ENCODE assay signal across 36 mouse cellular contexts in genomic region chr17:31209376-31209930, GRCm38 (mm10). TPM values are rescaled to one million over a fixed set of nuclear protein-coding genes. Genes with fewer than 3 reads are reported as not detected.
DNase-seq lines count a peak whose midpoint lies in the region; ATAC-seq and TF ChIP-seq lines count a peak whose summit lies in the region.
"Had no signal": no experiment of that assay in that cellular context is flagged by ENCODE, and none has a peak within 500 bp of the region (broad histone marks: within the 10 kb centered on the region; RNA-seq: fewer than 3 reads in every experiment).

No protein-coding gene starts in this region.

- WGBS in liver, embryonic 12.5 days (ENCODE audit: insufficient replicate concordance) = 80% methylated on average over 11 of the region's 11 CpGs
- WGBS in liver, postnatal 0 days (ENCODE audit: insufficient replicate concordance) = 85% methylated on average over 11 of the region's 11 CpGs
- WGBS in hindbrain, embryonic 11.5 days = 96% methylated on average over 11 of the region's 11 CpGs

- H3K27me3 ChIP-seq in megakaryocyte, embryonic 14.5 days (replicated peaks) = no peaks in the 10 kb centered on the region
- H3K27me3 ChIP-seq in MEL (ENCODE audit: control insufficient read depth in 1 of 2, insufficient read depth in 2 of 2, low read length in 2 of 2) = no peaks in the 10 kb centered on the region
- no peaks in the 10 kb centered on the region for H3K27me3 ChIP-seq in liver, embryonic 12.5 days (replicated peaks)
- no peaks in the 10 kb centered on the region for H3K27me3 ChIP-seq in liver, postnatal 0 days (ENCODE audit: insufficient read depth, low read length)
- H3K27me3 ChIP-seq in hindbrain, embryonic 11.5 days (ENCODE audit: control insufficient read depth, insufficient read depth, low read length) = no peaks in the 10 kb centered on the region
- H3K27me3 ChIP-seq: heart, embryonic 13.5 days; hindbrain, embryonic 15.5 days; limb, embryonic 15.5 days; lung, embryonic 15.5 days; midbrain, embryonic 13.5 days; stomach, embryonic 15.5 days had no signal

- no peak for DNase-seq in MEL (ENCODE audit: low read depth, low spot score)
- no peak for DNase-seq in liver, postnatal 0 days
- no peak for DNase-seq in hindbrain, embryonic 11.5 days (ENCODE audit: low spot score)
- no peak for DNase-seq in kidney, adult 9 months
- DNase-seq: adrenal gland, postnatal 36 days; B cell, adult 2 months; cerebellum, adult 2 months; cerebellum, postnatal 14 days; gastrocnemius, postnatal 25 days; heart, adult 2 months; heart, postnatal 10 days; kidney, adult 18-20 months had no signal

- peaks cover 9% of the 10 kb centered on the region for H3K79me2 ChIP-seq in MEL (ENCODE audit: control insufficient read depth, insufficient read depth, low read length, poor library complexity)

- H3K27ac ChIP-seq in MEL (ENCODE audit: control insufficient read depth, low read depth, low read length) = peak overlapping the region; percentile 85; the same call in 1 of the 2 replicates
- H3K27ac ChIP-seq in liver, embryonic 12.5 days = peak overlapping the region; percentile 84
- no peak overlapping the region for H3K27ac ChIP-seq in liver, postnatal 0 days (ENCODE audit: low read depth)
- no peak overlapping the region for H3K27ac ChIP-seq in hindbrain, embryonic 11.5 days (ENCODE audit: low read depth, low read length)
- H3K27ac ChIP-seq: heart, adult 2 months; heart, embryonic 13.5 days; hindbrain, embryonic 15.5 days; limb, embryonic 10.5 days; limb, embryonic 15.5 days; lung, embryonic 15.5 days; midbrain, embryonic 13.5 days; stomach, embryonic 15.5 days had no signal

- H3K4me3 ChIP-seq in megakaryocyte, embryonic 14.5 days (replicated peaks) = peak overlapping the region; percentile 92
- H3K4me3 ChIP-seq in MEL (ENCODE audit: control insufficient read depth in 1 of 2, insufficient read depth in 1 of 2, low read depth in 2 of 2, low read length in 2 of 2) = no peak overlapping the region
- H3K4me3 ChIP-seq in liver, embryonic 12.5 days = peak overlapping the region; percentile 54
- no peak overlapping the region for H3K4me3 ChIP-seq in liver, postnatal 0 days (ENCODE audit: low read depth, low read length)
- H3K4me3 ChIP-seq in hindbrain, embryonic 11.5 days (ENCODE audit: low read depth, low read length) = no peak overlapping the region
- H3K4me3 ChIP-seq: heart, adult 2 months; heart, embryonic 13.5 days; hindbrain, embryonic 15.5 days; limb, embryonic 10.5 days; limb, embryonic 15.5 days; lung, embryonic 15.5 days; midbrain, embryonic 13.5 days; stomach, embryonic 15.5 days had no signal

- no peaks in the 10 kb centered on the region for H3K9me3 ChIP-seq in megakaryocyte, embryonic 14.5 days
- H3K9me3 ChIP-seq in MEL (replicated peaks; ENCODE audit: insufficient read depth, low read length) = no peaks in the 10 kb centered on the region
- no peaks in the 10 kb centered on the region for H3K9me3 ChIP-seq in liver, embryonic 12.5 days (replicated peaks)
- no peaks in the 10 kb centered on the region for H3K9me3 ChIP-seq in liver, postnatal 0 days (ENCODE audit: low read length)
- H3K9me3 ChIP-seq in hindbrain, embryonic 11.5 days (ENCODE audit: control insufficient read depth, low read length) = no peaks in the 10 kb centered on the region
- H3K9me3 ChIP-seq: heart, embryonic 13.5 days; hindbrain, embryonic 15.5 days; limb, embryonic 10.5 days; limb, embryonic 15.5 days; lung, embryonic 15.5 days; midbrain, embryonic 13.5 days; stomach, embryonic 15.5 days had no signal

- H3K36me3 ChIP-seq in megakaryocyte, embryonic 14.5 days (replicated peaks; ENCODE audit: low read length) = peaks cover 47% of the 10 kb centered on the region
- peaks cover 0 to 14% of the 10 kb centered on the region in 2 experiments; a peak in 3 of 4 replicates for H3K36me3 ChIP-seq in MEL (ENCODE audit: control insufficient read depth in 1 of 2, insufficient read depth in 2 of 2, low read length in 2 of 2)
- peaks cover 35% of the 10 kb centered on the region for H3K36me3 ChIP-seq in liver, embryonic 12.5 days
- no peaks in the 10 kb centered on the region for H3K36me3 ChIP-seq in liver, postnatal 0 days (replicated peaks; ENCODE audit: insufficient read depth, low read length)
- H3K36me3 ChIP-seq in hindbrain, embryonic 11.5 days (ENCODE audit: control insufficient read depth, insufficient read depth, low read length) = no peaks in the 10 kb centered on the region
- H3K36me3 ChIP-seq: heart, embryonic 13.5 days; hindbrain, embryonic 15.5 days; limb, embryonic 10.5 days; limb, embryonic 15.5 days; lung, embryonic 15.5 days; midbrain, embryonic 13.5 days; stomach, embryonic 15.5 days had no signal

- H3K4me2 ChIP-seq in liver, embryonic 12.5 days = peak overlapping the region; percentile 73
- H3K4me2 ChIP-seq in liver, postnatal 0 days (ENCODE audit: low read depth, low read length) = peak overlapping the region; percentile 67
- no peak overlapping the region for H3K4me2 ChIP-seq in hindbrain, embryonic 11.5 days (replicated peaks; ENCODE audit: low read depth, low read length)
- H3K4me2 ChIP-seq: heart, embryonic 13.5 days; hindbrain, embryonic 15.5 days; limb, embryonic 15.5 days; lung, embryonic 15.5 days; midbrain, embryonic 13.5 days; stomach, embryonic 15.5 days had no signal

- TF ChIP-seq EP300 in MEL (IDR thresholded peaks at IDR 0.05; ENCODE audit: low read depth in 1 of 2, low read length in 2 of 2) = no peak
- TF ChIP-seq EP300 in liver, postnatal 0 days (IDR thresholded peaks at IDR 0.05; ENCODE audit: low read depth) = no peak

- ATAC-seq in megakaryocyte, adult 5-6 weeks (ENCODE audit: poor library complexity, severe bottlenecking) = no peak
- no peak for ATAC-seq in liver, embryonic 12.5 days
- no peak for ATAC-seq in liver, postnatal 0 days
- ATAC-seq in hindbrain, embryonic 11.5 days (ENCODE audit: low FRiP score) = no peak
- no peak for ATAC-seq in cerebellum, adult (ENCODE audit: insufficient number of reproducible peaks, low FRiP score, low TSS enrichment)
- ATAC-seq: forebrain, embryonic 14.5 days; midbrain, embryonic 13.5 days had no signal

- H3K4me1 ChIP-seq in megakaryocyte, embryonic 14.5 days = peaks cover 84% of the 10 kb centered on the region
- H3K4me1 ChIP-seq in MEL (ENCODE audit: control insufficient read depth in 1 of 2, insufficient read depth in 2 of 2, low read length in 2 of 2) = peaks cover 10 to 32% of the 10 kb centered on the region in 2 experiments
- peaks cover 62% of the 10 kb centered on the region for H3K4me1 ChIP-seq in liver, embryonic 12.5 days
- peaks cover 15% of the 10 kb centered on the region for H3K4me1 ChIP-seq in liver, postnatal 0 days (ENCODE audit: insufficient read depth)
- no peaks in the 10 kb centered on the region for H3K4me1 ChIP-seq in hindbrain, embryonic 11.5 days (replicated peaks; ENCODE audit: control insufficient read depth, insufficient read depth, low read length)
- H3K4me1 ChIP-seq: hindbrain, embryonic 15.5 days; limb, embryonic 10.5 days; limb, embryonic 15.5 days; lung, embryonic 15.5 days; midbrain, embryonic 13.5 days; stomach, embryonic 15.5 days had no signal

- no peak overlapping the region for H3K9ac ChIP-seq in MEL (ENCODE audit: control insufficient read depth, low read depth, low read length, poor library complexity, severe bottlenecking)
- H3K9ac ChIP-seq in liver, embryonic 12.5 days = peak overlapping the region; percentile 74; the same call in 1 of the 2 replicates
- no peak overlapping the region for H3K9ac ChIP-seq in liver, postnatal 0 days (replicated peaks)
- no peak overlapping the region for H3K9ac ChIP-seq in hindbrain, embryonic 11.5 days (ENCODE audit: low read depth, low read length)
- H3K9ac ChIP-seq: heart, embryonic 13.5 days; hindbrain, embryonic 15.5 days; limb, embryonic 15.5 days; lung, embryonic 15.5 days; midbrain, embryonic 13.5 days; stomach, embryonic 15.5 days had no signal

- TF ChIP-seq CTCF in MEL (IDR thresholded peaks at IDR 0.05 in 2 of 3, conservative IDR thresholded peaks at IDR 0.05 in 1 of 3; ENCODE audit: control insufficient read depth in 1 of 3, insufficient read depth in 1 of 3, low read depth in 2 of 3, low read length in 3 of 3, poor library complexity in 1 of 3, severe bottlenecking in 1 of 3) = no peak
- TF ChIP-seq CTCF in liver, postnatal 0 days (IDR thresholded peaks at IDR 0.05; ENCODE audit: low read depth) = no peak

- no peak for TF ChIP-seq POLR2A in MEL (IDR thresholded peaks at IDR 0.05; ENCODE audit: control insufficient read depth in 1 of 2, insufficient read depth in 1 of 2, low read depth in 1 of 2, low read length in 2 of 2, poor library complexity in 1 of 2)

- TF ChIP-seq RAD21 in MEL (IDR thresholded peaks at IDR 0.05; ENCODE audit: low read depth, low read length) = no peak

RNA-seq across cellular contexts. Expression of gene Ubash3a, which starts 1.8 kb away (rescaled TPM):
- 45.2 and 56.2 TPM in 2 replicates for polyA plus RNA-seq in megakaryocyte, embryonic 14.5 days (2012; ENCODE audit: insufficient read depth, low replicate concordance)
- 2.6 and 6.2 TPM in 2 replicates for total RNA-seq in megakaryocyte, adult 5-6 weeks (2015)
- total RNA-seq in megakaryocyte, adult 5-6 weeks (2017) = 3.9 and 5.0 TPM in 2 replicates
- total RNA-seq in MEL (2012; rRNA removed) = 24.9 and 30.2 TPM in 2 replicates
- 10 to 100 TPM; 27.6 to 57.4 TPM for polyA plus RNA-seq in MEL (2012; ENCODE audit: insufficient read depth in 1 of 2, insufficient read length in 2 of 2, low read depth in 1 of 2, low replicate concordance in 2 of 2, missing spikeins in 1 of 2)
- 23.2 and 25.6 TPM in 2 replicates for polyA plus RNA-seq in liver, embryonic 12.5 days (2016; fragmentation: Nextera tagmentation; extraction: Ambion mirVana)
- 4.2 and 4.6 TPM in 2 replicates for polyA plus RNA-seq in liver, postnatal 0 days (2015; fragmentation: Nextera tagmentation; extraction: Ambion mirVana)
- 0.17 and 0.57 TPM in 2 replicates for polyA plus RNA-seq in hindbrain, embryonic 11.5 days (2014; fragmentation: Nextera tagmentation; extraction: Ambion mirVana)
- total RNA-seq: gastrocnemius, adult 18-20 months; left cerebral cortex, postnatal 10 days had no signal
- polyA plus RNA-seq: cerebellum, adult 2 months; cortical plate, adult 2 months; forebrain, embryonic 14.5 days; hindbrain, embryonic 15.5 days had no signal

RNA-seq across cellular contexts. Expression of gene Tmprss3, which starts 10.7 kb away (rescaled TPM):
- polyA plus RNA-seq in megakaryocyte, embryonic 14.5 days (2012; ENCODE audit: insufficient read depth, low replicate concordance) = 0.10 TPM in 1 of 2 replicates, not detected in the other
- total RNA-seq in megakaryocyte, adult 5-6 weeks (2015) = 0.23 and 0.56 TPM in 2 replicates
- 0.16 and 0.26 TPM in 2 replicates for total RNA-seq in megakaryocyte, adult 5-6 weeks (2017)
- total RNA-seq in MEL (2012; rRNA removed) = 0.08 and 0.13 TPM in 2 replicates
- polyA plus RNA-seq in MEL (2012; ENCODE audit: insufficient read depth in 1 of 2, insufficient read length in 2 of 2, low read depth in 1 of 2, low replicate concordance in 2 of 2, missing spikeins in 1 of 2) = under 1 TPM in 1 of 2 experiments, not detected in 1; 0.11 TPM
- 0.24 and 0.33 TPM in 2 replicates for polyA plus RNA-seq in liver, embryonic 12.5 days (2016; fragmentation: Nextera tagmentation; extraction: Ambion mirVana)
- polyA plus RNA-seq in liver, postnatal 0 days (2015; fragmentation: Nextera tagmentation; extraction: Ambion mirVana) = 0.62 and 0.73 TPM in 2 replicates
- polyA plus RNA-seq in hindbrain, embryonic 11.5 days (2014; fragmentation: Nextera tagmentation; extraction: Ambion mirVana) = 0.10 TPM in 1 of 2 replicates, not detected in the other
- total RNA-seq: adrenal gland, adult 18-20 months; adrenal gland, postnatal 36 days; gastrocnemius, adult 18-20 months; gastrocnemius, postnatal 25 days; heart, adult 2 months; heart, postnatal 10 days; left cerebral cortex, postnatal 10 days had no signal
- polyA plus RNA-seq: brain, embryonic 14.5 days; forebrain, embryonic 14.5 days; heart, adult 2 months; heart, embryonic 13.5 days; hindbrain, embryonic 15.5 days; kidney, embryonic 16.5 days; large intestine, adult 2 months; limb, embryonic 10.5 days; midbrain, embryonic 13.5 days; neural tube, embryonic 14.5 days had no signal

RNA-seq across cellular contexts. Expression of gene Tff1, which starts 44.4 kb away (rescaled TPM):
- polyA plus RNA-seq in megakaryocyte, embryonic 14.5 days (2012; ENCODE audit: insufficient read depth, low replicate concordance) = not detected in 2 replicates
- total RNA-seq in megakaryocyte, adult 5-6 weeks (2015) = not detected in 2 replicates
- not detected in 2 replicates for total RNA-seq in megakaryocyte, adult 5-6 weeks (2017)
- total RNA-seq in MEL (2012; rRNA removed) = not detected in 2 replicates
- polyA plus RNA-seq in MEL (2012; ENCODE audit: insufficient read depth in 1 of 2, insufficient read length in 2 of 2, low read depth in 1 of 2, low replicate concordance in 2 of 2, missing spikeins in 1 of 2) = not detected
- polyA plus RNA-seq in liver, embryonic 12.5 days (2016; fragmentation: Nextera tagmentation; extraction: Ambion mirVana) = 0.46 TPM in 1 of 2 replicates, not detected in the other
- not detected in 2 replicates for polyA plus RNA-seq in liver, postnatal 0 days (2015; fragmentation: Nextera tagmentation; extraction: Ambion mirVana)
- not detected in 2 replicates for polyA plus RNA-seq in hindbrain, embryonic 11.5 days (2014; fragmentation: Nextera tagmentation; extraction: Ambion mirVana)
- total RNA-seq: adrenal gland, adult 18-20 months; adrenal gland, postnatal 36 days; gastrocnemius, adult 18-20 months; gastrocnemius, postnatal 25 days; heart, adult 2 months; heart, postnatal 10 days; hematopoietic stem cell, adult 5-6 weeks; left cerebral cortex, postnatal 10 days; megakaryocyte-erythroid progenitor cell, adult 5-6 weeks had no signal
- polyA plus RNA-seq: brain, embryonic 14.5 days; cerebellum, adult 2 months; cortical plate, adult 2 months; embryonic facial prominence, embryonic 14.5 days; forebrain, embryonic 14.5 days; heart, adult 2 months; heart, embryonic 13.5 days; hindbrain, embryonic 15.5 days; kidney, embryonic 16.5 days; limb, embryonic 10.5 days; limb, embryonic 15.5 days; lung, embryonic 15.5 days; midbrain, embryonic 13.5 days; neural tube, embryonic 14.5 days; urinary bladder, adult 2 months had no signal

Comparison
In these comparisons a context has a peak if more than half of its experiments do, and no peak if none do; other contexts are left out.
1. H3K4me3 ChIP-seq: peak in megakaryocyte, embryonic 14.5 days (single experiment) and liver, embryonic 12.5 days (single experiment); none in MEL (0 of 2), liver, postnatal 0 days (single experiment) and hindbrain, embryonic 11.5 days (single experiment).
2. H3K27ac ChIP-seq: peak in MEL (single experiment) and liver, embryonic 12.5 days (single experiment); none in liver, postnatal 0 days (single experiment) and hindbrain, embryonic 11.5 days (single experiment).